Mouse (Mus musculus): ENCODE results near the gene Rps11. TPM values are rescaled to one million over a fixed set of nuclear protein-coding genes. Genes with fewer than 3 reads are reported as not detected.

The Rps11 gene
- polyA plus RNA-seq, 1 experiment = 22.2 TPM

DNA sequence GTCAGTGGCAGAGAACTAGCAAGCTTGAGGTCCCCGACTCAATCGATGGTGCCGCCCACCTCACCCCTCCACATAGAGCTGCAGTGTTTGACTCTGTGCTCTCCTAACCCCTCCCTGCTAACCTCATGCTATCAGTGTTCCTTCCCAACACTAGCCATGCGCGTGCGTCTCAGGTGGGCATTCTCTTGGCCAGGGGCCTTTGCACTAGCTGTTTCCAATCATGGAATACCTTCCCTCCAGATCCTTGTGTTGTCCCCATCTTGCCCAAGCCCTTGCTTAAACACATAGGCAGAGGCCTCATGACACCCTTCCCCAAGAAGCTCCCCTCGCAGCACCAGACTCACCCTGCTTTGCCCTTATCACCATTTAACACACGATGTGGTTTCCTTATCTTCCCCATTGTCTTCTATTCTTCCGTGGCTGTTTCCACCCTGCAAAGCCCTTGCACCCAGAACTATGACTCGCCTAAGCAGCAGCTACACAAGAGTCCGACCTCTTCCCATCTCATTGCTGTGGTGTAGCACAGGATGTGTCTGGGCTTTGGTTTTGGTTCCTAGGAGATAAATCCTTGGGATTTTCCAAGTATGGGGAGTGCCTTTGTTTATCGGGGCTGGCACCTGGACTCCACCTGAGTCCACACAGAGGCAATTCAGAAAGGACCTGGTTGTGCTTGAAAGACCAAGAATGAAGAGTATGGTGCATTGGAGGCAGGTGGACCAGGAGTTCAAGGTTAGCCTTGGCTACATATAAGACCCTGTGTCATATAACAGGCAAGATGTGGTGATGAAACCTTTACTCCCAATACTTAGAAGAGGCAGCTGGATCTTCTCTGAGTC lies 13.2 kb upstream of the Rps11 start:
- TF ChIP-seq GATA1 (IDR thresholded peaks at IDR 0.05; ENCODE audit: low read length) = no peak
- 0 out of 3 replicates have a peak, but pooled peaks have one; percentile 5 for TF ChIP-seq TAL1 (IDR thresholded peaks at IDR 0.05; ENCODE audit: low read length)
- Histone ChIP-seq H3K27me3 (ENCODE audit: control insufficient read depth) (no peaks in the 10 kb centered on the region), H3K36me3 (ENCODE audit: control insufficient read depth) (peaks cover 23% of the 10 kb centered on the region), H3K9me3 (ENCODE audit: control insufficient read depth, low read length) (no peaks in the 10 kb centered on the region; the same call in 1 of the 2 replicates), H3K4me3 (replicated peaks) (peak overlapping the region; percentile 29), H3K4me1 (ENCODE audit: control insufficient read depth) (peaks cover 63% of the 10 kb centered on the region)

- Histone ChIP-seq H3K4me1 (ENCODE audit: control insufficient read depth) (peaks cover 72% of the 10 kb centered on the region), H3K36me3 (ENCODE audit: control insufficient read depth) (peaks cover 18% of the 10 kb centered on the region), H3K9me3 (ENCODE audit: control insufficient read depth, low read length) (no peaks in the 10 kb centered on the region; the same call in 1 of the 2 replicates), H3K27me3 (ENCODE audit: control insufficient read depth) (no peaks in the 10 kb centered on the region), H3K4me3 (replicated peaks) (peak within 1 kb of the TSS; percentile 76)
- TF ChIP-seq TAL1 (IDR thresholded peaks at IDR 0.05; ENCODE audit: low read length) = no peak
- TF ChIP-seq GATA1 (IDR thresholded peaks at IDR 0.05; ENCODE audit: low read length) = no peak
Measured at GRCm38 (mm10) chr7:45135993-45136567, 11.8 kb upstream of the Rps11 start, which contains the start of the genes Gm45713 and Flt3l. TSS of gene Gm45713 (minus strand) at chr7:45136231. TSS of gene Flt3l (minus strand) at chr7:45136432.

GRCm38 (mm10) chr7:45135370-45135769 lies 11.1 kb upstream of the Rps11 start:
- Histone ChIP-seq H3K4me1 (ENCODE audit: control insufficient read depth) (peaks cover 72% of the 10 kb centered on the region), H3K4me3 (replicated peaks) (peak overlapping the region; percentile 76), H3K27me3 (ENCODE audit: control insufficient read depth) (no peaks in the 10 kb centered on the region), H3K9me3 (ENCODE audit: control insufficient read depth, low read length) (no peaks in the 10 kb centered on the region; the same call in 1 of the 2 replicates), H3K36me3 (ENCODE audit: control insufficient read depth) (peaks cover 18% of the 10 kb centered on the region)
- TF ChIP-seq GATA1 (IDR thresholded peaks at IDR 0.05; ENCODE audit: low read length) (peak; percentile 82), TAL1 (IDR thresholded peaks at IDR 0.05; ENCODE audit: low read length) (no peak)

DNA sequence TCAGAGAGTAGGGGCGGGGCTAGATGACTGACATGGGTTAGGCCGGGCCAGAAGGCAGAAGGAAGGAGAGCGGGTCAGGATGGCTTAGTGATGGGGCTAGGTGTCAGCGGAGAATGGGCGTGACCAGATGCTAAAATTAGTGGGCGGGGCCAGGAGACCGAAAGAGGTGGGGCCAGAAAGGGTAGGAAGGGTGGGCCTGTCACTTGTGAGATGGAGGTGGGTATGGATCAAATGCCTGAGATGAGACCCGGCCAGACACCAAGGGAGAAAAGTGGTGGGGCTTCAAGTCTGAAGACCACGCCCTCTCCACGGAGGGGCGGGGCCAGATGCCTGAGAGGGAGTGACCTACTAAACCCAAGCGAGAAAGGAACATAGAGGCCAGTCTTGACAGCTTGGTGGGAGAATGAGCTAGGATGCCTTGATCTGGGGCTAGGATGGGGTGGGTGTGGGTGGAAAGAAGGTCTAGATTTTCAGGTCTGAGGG lies 10.3 kb upstream of the Rps11 start:
- peak overlapping the region; percentile 76 for H3K4me3 ChIP-seq (replicated peaks)
- peaks cover 76% of the 10 kb centered on the region for H3K4me1 ChIP-seq (ENCODE audit: control insufficient read depth)

DNA sequence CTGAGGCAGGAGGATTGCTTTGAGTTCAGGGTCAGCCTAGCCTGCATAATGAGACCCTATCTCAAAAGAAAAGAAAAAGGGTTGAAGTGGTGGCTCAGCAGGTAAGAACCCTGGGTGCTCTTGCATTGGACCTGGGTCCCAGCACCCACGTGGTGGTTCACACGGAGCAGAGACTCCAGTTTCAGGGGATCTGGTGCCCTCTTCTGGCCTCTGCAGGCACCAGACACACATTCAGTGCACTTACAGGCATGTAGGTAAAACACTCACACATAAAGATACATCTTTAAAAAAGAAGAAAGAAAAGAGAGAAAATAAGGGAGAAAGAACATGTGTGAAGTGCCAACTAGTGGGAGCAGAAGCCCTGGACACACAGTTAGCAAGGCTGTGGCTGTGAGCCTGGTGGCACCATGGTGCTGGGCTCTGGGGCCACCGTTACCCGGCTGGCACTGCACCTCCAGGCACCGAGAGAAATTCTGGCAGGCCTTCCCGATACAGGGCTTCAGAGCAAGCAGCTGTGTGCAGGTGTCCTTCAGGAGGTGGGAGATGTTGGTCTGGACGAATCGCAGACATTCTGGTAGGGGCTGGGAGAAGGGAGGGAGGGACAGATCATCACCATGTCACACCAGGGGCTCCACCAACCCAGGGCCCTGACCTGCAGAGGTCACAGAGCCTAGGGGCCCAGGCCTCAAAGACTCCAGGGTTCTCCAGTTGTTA lies 9.4 kb upstream of the Rps11 start:
- Histone ChIP-seq H3K4me1 (ENCODE audit: control insufficient read depth) (peaks cover 77% of the 10 kb centered on the region), H3K36me3 (ENCODE audit: control insufficient read depth) (peaks cover 18% of the 10 kb centered on the region), H3K27me3 (ENCODE audit: control insufficient read depth) (no peaks in the 10 kb centered on the region), H3K4me3 (replicated peaks) (no peak overlapping the region), H3K9me3 (ENCODE audit: control insufficient read depth, low read length) (no peaks in the 10 kb centered on the region; the same call in 1 of the 2 replicates)
- TF ChIP-seq GATA1 (IDR thresholded peaks at IDR 0.05; ENCODE audit: low read length) = no peak
- no peak for TF ChIP-seq TAL1 (IDR thresholded peaks at IDR 0.05; ENCODE audit: low read length)

More for the DNA sequence above, 10.3 kb upstream of the Rps11 start:
- H3K36me3 ChIP-seq (ENCODE audit: control insufficient read depth) = peaks cover 18% of the 10 kb centered on the region
- no peaks in the 10 kb centered on the region for H3K27me3 ChIP-seq (ENCODE audit: control insufficient read depth)
- H3K9me3 ChIP-seq (ENCODE audit: control insufficient read depth, low read length) = no peaks in the 10 kb centered on the region; the same call in 1 of the 2 replicates
- TF ChIP-seq GATA1 (IDR thresholded peaks at IDR 0.05; ENCODE audit: low read length) (no peak), TAL1 (IDR thresholded peaks at IDR 0.05; ENCODE audit: low read length) (no peak)

- Histone ChIP-seq H3K27me3 (ENCODE audit: control insufficient read depth) (no peaks in the 10 kb centered on the region), H3K4me1 (ENCODE audit: control insufficient read depth) (peaks cover 72% of the 10 kb centered on the region), H3K9me3 (ENCODE audit: control insufficient read depth, low read length) (no peaks in the 10 kb centered on the region; the same call in 1 of the 2 replicates), H3K36me3 (ENCODE audit: control insufficient read depth) (peaks cover 28% of the 10 kb centered on the region), H3K4me3 (replicated peaks) (no peak overlapping the region)
- no peak for TF ChIP-seq TAL1 (IDR thresholded peaks at IDR 0.05; ENCODE audit: low read length)
- TF ChIP-seq GATA1 (IDR thresholded peaks at IDR 0.05; ENCODE audit: low read length) = no peak
Measured at GRCm38 (mm10) chr7:45131850-45132249, 7.6 kb upstream of the Rps11 start.

DNA sequence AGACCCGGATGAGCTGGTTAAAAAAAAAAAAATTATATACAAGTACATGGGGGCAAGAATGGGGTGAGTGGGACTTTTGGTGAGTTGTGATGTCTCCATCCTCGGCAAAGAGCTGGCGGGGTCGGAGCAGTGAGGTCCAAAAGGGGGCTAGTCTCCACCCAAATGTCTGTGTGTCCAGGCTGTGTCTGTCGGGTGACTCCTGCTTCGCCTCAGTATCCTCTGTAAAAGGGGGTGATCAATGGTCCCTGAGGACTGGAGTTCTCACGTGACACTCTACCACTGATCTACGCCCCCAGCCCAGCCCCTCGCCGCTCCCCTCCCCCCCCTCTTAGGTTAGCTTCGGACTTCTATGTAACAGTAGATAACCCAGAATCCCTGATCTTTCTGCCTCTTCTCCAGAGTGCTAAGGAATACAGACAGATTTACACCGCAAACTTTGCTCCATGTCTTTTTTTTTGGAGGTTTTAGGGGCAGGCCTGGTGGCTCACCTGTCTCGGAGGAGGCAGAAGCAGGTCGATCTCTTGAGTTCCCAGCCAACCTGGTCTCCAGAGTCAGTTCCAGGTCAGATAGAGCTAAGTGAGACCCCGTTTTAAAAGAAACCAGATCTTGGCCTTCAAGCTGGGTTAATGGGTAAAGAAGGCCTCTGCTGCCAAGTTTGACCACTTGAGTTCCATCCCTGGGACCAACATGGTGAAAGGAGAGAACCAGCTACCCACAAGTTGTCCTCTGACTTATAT lies 5.7 kb upstream of the Rps11 start:
- peaks cover 47% of the 10 kb centered on the region for H3K36me3 ChIP-seq (ENCODE audit: control insufficient read depth)
- H3K27me3 ChIP-seq (ENCODE audit: control insufficient read depth) = no peaks in the 10 kb centered on the region
- TF ChIP-seq GATA1 (IDR thresholded peaks at IDR 0.05; ENCODE audit: low read length) = no peak
- TF ChIP-seq TAL1 (IDR thresholded peaks at IDR 0.05; ENCODE audit: low read length) = no peak
- peak overlapping the region; percentile 97 for H3K4me3 ChIP-seq (replicated peaks)
- peaks cover 72% of the 10 kb centered on the region for H3K4me1 ChIP-seq (ENCODE audit: control insufficient read depth)
- H3K9me3 ChIP-seq (ENCODE audit: control insufficient read depth, low read length) = no peaks in the 10 kb centered on the region; the same call in 1 of the 2 replicates

- H3K4me3 ChIP-seq (replicated peaks) = peak overlapping the region; percentile 97
- peaks cover 72% of the 10 kb centered on the region for H3K4me1 ChIP-seq (ENCODE audit: control insufficient read depth)
- H3K36me3 ChIP-seq (ENCODE audit: control insufficient read depth) = peaks cover 50% of the 10 kb centered on the region
- no peaks in the 10 kb centered on the region; the same call in 1 of the 2 replicates for H3K9me3 ChIP-seq (ENCODE audit: control insufficient read depth, low read length)
- no peaks in the 10 kb centered on the region for H3K27me3 ChIP-seq (ENCODE audit: control insufficient read depth)
- no peak for TF ChIP-seq GATA1 (IDR thresholded peaks at IDR 0.05; ENCODE audit: low read length)
- no peak for TF ChIP-seq TAL1 (IDR thresholded peaks at IDR 0.05; ENCODE audit: low read length)
Measured at GRCm38 (mm10) chr7:45129318-45129717, 5.1 kb upstream of the Rps11 start.
